Mouse (Mus musculus) adrenal gland, adult 8-10 months (tissue): ENCODE measurements at regions not wholly inside any gene's neighbourhood (a gene's known extent, or its start where the extent isn't known, plus 50 kb on each side); places are given as distances from the start of the nearest gene placed in this dataset.

Experiments used
- DNase-seq: peaks from one replicate; pipeline ENCODE4 v3.0.0; 2022

GRCm38 (mm10) chr13:79057424-79057823 lies 857.9 kb upstream of the Nr2f1 start:
- no peak for DNase-seq

GRCm38 (mm10) chr13:79054481-79054880 lies 854.9 kb upstream of the Nr2f1 start:
- no peak for DNase-seq

- no peak for DNase-seq
Measured at GRCm38 (mm10) chr13:79053428-79053827, 853.9 kb upstream of the Nr2f1 start.

- DNase-seq = no peak
Measured at GRCm38 (mm10) chr13:79047240-79047639, 847.7 kb upstream of the Nr2f1 start.

GRCm38 (mm10) chr13:79044657-79045056 lies 845.1 kb upstream of the Nr2f1 start:
- no peak for DNase-seq

- no peak for DNase-seq
Measured at GRCm38 (mm10) chr13:79037883-79038282, 838.3 kb upstream of the Nr2f1 start.

GRCm38 (mm10) chr13:79035276-79035675 lies 835.7 kb upstream of the Nr2f1 start:
- no peak for DNase-seq

- DNase-seq = peak; percentile 4
Measured at GRCm38 (mm10) chr13:79029974-79030373, 830.4 kb upstream of the Nr2f1 start.

GRCm38 (mm10) chr13:79027877-79028760 lies 828.6 kb upstream of the Nr2f1 start:
- no peak for DNase-seq

GRCm38 (mm10) chr13:79025645-79026044 lies 826.1 kb upstream of the Nr2f1 start:
- no peak for DNase-seq

DNA sequence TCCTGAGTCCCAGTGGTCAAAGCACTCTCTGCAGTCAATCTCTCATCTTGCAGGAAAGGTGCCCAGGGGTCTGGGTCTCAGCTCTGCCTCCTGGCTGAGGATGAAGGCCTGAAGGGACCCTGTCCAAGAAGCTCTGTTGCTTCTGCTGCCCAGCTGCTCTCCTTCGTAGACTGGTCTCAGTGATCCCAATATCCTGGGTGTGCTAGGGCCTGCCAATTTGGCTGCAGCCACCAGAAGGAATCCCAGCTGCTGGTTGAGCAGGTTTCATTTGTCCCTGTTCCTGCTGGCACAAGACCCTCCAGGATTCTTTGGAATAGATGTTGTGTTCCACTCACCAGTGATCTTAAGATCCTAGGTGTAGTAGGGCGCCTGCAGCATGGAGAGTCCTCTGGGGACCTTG lies 818.5 kb upstream of the Nr2f1 start:
- DNase-seq = no peak

- DNase-seq = no peak
Measured at GRCm38 (mm10) chr13:79003313-79003712, 803.8 kb upstream of the Nr2f1 start.

- no peak for DNase-seq
Measured at GRCm38 (mm10) chr13:78998855-78999254, 799.3 kb upstream of the Nr2f1 start.

- no peak for DNase-seq
Measured at GRCm38 (mm10) chr13:78992326-78992725, 792.8 kb upstream of the Nr2f1 start.

GRCm38 (mm10) chr13:78985921-78986320 lies 786.4 kb upstream of the Nr2f1 start:
- no peak for DNase-seq

GRCm38 (mm10) chr13:78977224-78977780 lies 777.7 kb upstream of the Nr2f1 start:
- DNase-seq = no peak

DNA sequence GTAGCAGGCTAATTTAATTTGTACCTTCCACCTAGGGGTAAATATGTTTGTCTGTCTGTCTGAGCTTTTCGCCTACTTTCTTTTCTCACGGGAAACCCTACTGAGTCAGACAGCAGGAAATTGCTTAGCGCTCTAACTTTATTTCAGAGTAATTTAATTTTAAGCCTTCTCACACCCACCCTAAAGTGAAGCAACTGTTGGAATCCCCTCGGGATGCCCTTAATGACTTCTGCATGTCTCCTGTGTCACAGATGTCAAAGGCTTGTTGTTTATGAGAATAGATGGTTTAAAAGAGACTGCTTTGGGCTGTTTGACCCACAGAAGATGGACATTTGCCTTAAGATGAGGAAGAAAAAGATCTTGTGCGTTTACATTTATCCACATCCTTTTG lies 738.8 kb upstream of the Nr2f1 start:
- no peak for DNase-seq

DNA sequence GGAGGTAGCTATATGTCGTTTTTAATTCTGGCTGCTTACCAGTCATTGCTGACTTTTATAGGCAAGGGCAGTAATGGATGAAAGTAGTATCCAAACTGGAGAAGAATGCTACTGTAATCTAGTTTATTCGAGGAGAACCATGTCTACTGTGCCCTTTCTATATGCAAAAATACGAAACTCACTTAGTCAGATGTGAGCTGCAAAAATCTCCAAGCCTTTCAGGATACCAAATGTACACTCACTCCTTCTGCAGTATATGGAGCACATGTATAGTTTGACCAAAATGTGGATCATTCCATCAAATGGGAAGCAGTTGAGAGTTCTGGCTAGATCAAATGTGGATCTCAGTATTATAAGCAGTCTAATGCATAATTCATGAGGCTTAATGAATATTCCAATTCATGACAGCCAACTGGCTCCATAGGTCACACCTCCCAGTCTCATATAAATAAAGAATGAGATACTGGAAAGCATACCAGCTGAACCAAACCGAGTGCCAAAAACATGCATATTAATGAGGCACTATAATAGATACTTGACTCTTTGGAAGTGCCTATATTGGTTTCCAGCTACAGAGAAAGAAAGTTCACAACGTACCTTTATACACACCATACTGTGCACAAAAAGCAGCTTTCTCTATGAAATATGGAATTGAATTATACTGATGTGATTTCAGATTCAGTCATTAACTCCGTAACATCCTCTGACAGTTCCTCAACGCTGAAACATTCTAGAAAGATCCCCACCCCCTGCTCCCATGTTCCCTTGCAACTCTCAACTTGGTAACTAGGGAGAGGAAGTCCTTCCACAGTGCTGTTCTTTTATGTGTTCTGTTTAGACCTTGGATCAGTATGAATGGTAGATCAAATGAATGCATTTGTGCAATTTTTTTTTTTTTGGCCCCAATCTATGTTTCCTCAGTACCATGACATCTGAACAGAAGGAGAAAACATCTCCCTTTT lies 738.1 kb upstream of the Nr2f1 start:
- no peak for DNase-seq

DNA sequence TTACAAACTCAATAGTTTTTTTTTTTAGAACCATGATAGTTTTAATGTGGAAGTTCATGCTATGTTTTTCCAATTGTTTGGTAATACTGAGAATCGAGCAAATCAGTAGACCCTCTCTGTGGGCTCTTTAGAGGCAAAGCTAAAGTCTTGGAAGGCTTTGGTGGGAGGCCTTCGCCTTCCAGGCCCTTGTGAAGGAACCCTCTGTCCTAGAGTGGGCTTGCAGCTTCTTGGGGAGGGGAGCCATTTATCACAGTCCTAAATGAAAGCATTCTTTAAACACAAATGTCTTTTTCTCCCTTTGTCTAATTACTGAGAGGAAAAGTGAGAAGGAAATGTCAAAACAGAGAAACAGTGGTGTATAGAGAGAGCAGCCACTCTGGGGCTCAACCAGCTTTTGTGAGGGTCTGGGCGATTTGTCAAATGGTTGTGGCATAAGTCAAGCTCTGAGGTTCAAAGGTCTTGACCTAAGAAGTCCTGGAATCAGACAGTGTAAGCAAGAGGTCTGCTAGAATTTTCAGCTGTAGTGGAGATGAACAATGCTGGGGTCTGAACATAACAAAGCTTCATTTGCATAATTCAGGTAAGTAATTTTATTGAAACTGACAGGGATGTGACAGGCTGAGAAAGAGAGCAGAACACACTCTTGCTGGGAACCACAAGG lies 736.6 kb upstream of the Nr2f1 start:
- no peak for DNase-seq

- no peak for DNase-seq
Measured at GRCm38 (mm10) chr13:78928347-78928746, 728.8 kb upstream of the Nr2f1 start.

DNA sequence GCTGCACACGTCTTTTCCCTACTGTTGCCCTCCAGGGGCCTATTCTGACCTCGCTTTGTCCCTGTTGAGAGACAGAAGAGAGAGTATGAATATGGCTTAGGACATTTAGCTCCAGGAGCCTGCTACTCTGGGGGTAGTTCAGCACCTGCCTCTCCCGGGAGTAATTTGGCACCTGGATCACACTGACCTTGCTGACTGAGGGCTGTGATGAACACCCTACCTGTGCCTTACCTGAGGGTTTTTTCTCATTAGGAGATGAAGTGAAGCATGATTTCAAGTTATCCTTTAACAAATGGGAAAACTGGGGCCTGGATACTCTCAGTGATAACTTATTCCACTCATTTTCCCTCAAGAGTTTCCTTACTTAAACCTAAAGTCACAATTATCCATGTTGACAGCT lies 721.2 kb upstream of the Nr2f1 start:
- no peak for DNase-seq

DNA sequence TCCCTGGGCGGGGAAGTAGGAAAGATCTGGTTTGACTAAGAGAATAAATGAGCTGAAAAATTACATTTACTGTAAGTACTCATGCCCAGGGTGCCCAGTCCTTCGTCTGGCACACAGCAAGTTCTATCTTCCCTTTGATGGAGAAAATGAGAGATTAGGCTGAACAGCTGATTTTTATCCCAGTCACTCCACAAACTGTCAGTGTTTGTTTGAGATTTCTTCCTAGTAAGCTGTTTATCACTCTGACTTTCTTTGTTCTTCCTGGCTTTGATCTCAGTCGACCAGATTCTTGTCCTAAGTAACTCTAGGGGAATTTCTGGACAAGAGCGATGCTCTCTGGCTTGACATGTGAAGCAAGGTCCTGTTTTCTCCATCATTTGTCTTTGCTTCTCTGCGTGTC lies 710.3 kb upstream of the Nr2f1 start:
- DNase-seq = no peak

GRCm38 (mm10) chr13:78904102-78904501 lies 704.5 kb upstream of the Nr2f1 start:
- no peak for DNase-seq
